Mouse (Mus musculus) heart, embryonic 12.5 days (tissue): ENCODE data around the gene Tspan9. TPM values are rescaled to one million over a fixed set of nuclear protein-coding genes. Genes with fewer than 3 reads are reported as not detected.

Experiments used
- ATAC-seq: fragments of 200-750 bp; cut with Nextera tagmentation; 2 replicates; pipeline ENCODE4 v1.8.0; 2017; ENCODE audit warnings: moderate TSS enrichment, moderate library complexity; ENCODE audit not compliant: insufficient number of reproducible peaks, low FRiP score
- H3K27ac ChIP-seq: fragments of 300-500 bp; sonication (generic); 2 replicates; pipeline ENCODE4 v1.5.1; 2016; ENCODE audit warnings: mild to moderate bottlenecking, moderate library complexity; ENCODE audit not compliant: poor library complexity, severe bottlenecking
- H3K27me3 ChIP-seq: fragments of 300-500 bp; sonication (generic); replicated peaks from 2 replicates; pipeline ENCODE4 v1.6.1; 2016; ENCODE audit warnings: mild to moderate bottlenecking, moderate library complexity
- H3K36me3 ChIP-seq: fragments of 300-500 bp; sonication (generic); 2 replicates; pipeline ENCODE4 v1.6.1; 2016; ENCODE audit warnings: mild to moderate bottlenecking, moderate library complexity
- H3K4me1 ChIP-seq: fragments of 300-500 bp; sonication (generic); replicated peaks from 2 replicates; pipeline ENCODE4 v1.6.1; 2016; ENCODE audit warnings: mild to moderate bottlenecking
- H3K4me2 ChIP-seq: fragments of 300-500 bp; sonication (generic); 2 replicates; pipeline ENCODE4 v1.6.1; 2016; ENCODE audit warnings: mild to moderate bottlenecking, moderate library complexity
- H3K4me3 ChIP-seq: fragments of 300-500 bp; sonication (generic); 2 replicates; pipeline ENCODE4 v1.5.1; 2016; ENCODE audit warnings: mild to moderate bottlenecking
- H3K9ac ChIP-seq: fragments of 300-500 bp; sonication (generic); 2 replicates; pipeline ENCODE4 v1.6.1; 2016; ENCODE audit warnings: mild to moderate bottlenecking, moderate library complexity
- H3K9me3 ChIP-seq: fragments of 300-500 bp; sonication (generic); replicated peaks from 2 replicates; pipeline ENCODE4 v1.6.1; 2016; ENCODE audit warnings: mild to moderate bottlenecking, moderate library complexity
- WGBS: fragments of 180-500 bp; shearing (Covaris S2); methylation state at CpG from one replicate; pipeline ENCODE4 v1.1.7; 2016; 5-methylcytosine and 5-hydroxymethylcytosine counted together
- polyA plus RNA-seq: library from polyadenylated mRNA; unstranded; fragments of >200 nt; fragmentation: Nextera tagmentation; extraction: Ambion mirVana; gene quantifications from 2 replicates; pipeline ENCODE4 v1.2.1, GENCODE M21; 2016

Gene Tspan9
- polyA plus RNA-seq, 1 experiment from 2014 or later = 172 TPM

DNA sequence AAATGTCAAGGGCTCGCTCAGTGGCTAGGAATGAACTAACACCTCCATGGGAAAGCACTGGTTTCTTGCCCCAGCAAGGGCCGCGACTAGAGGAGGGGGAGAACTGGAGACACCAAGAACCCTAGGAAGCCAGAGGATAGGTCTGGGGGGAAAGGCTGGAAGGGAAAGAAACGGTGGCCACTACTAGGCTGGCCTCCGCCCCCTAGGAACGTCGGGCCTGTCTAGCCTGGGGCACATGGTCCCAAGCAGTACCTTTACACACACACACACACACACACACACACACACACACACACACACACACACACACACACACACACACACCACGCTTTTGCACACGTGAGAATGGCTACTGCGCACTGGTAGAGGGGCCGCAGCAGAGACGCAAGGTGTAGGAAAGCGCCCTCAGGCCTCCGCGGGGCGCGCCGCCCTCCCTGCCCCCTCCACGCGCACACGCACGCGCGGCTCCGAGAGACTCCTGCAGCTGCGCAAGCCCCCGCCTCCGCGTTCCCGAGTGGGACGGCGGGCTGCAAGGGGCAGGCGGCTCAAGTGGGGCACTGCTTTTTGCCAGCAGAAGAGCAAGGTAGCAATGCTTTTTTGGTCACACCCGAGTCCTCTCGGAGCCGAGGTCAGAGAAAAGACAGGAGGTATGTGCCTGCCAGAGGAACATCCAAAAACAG lies 108.0 kb downstream of the Tspan9 start:
- H3K4me2 ChIP-seq = peak overlapping the region; percentile 98
- peaks cover 94% of the 10 kb centered on the region for H3K4me1 ChIP-seq
- H3K27me3 ChIP-seq = no peaks in the 10 kb centered on the region
- H3K4me3 ChIP-seq = peak overlapping the region; percentile 65
- H3K9me3 ChIP-seq = no peaks in the 10 kb centered on the region
- H3K27ac ChIP-seq = peak overlapping the region; percentile 95
- 0 out of 2 replicates have a peak, but pooled peaks have one; percentile 19 for ATAC-seq
- WGBS = under 1% methylated on average over 36 of the region's 36 CpGs
- peak overlapping the region; percentile 80 for H3K9ac ChIP-seq
- H3K36me3 ChIP-seq = no peaks in the 10 kb centered on the region

DNA sequence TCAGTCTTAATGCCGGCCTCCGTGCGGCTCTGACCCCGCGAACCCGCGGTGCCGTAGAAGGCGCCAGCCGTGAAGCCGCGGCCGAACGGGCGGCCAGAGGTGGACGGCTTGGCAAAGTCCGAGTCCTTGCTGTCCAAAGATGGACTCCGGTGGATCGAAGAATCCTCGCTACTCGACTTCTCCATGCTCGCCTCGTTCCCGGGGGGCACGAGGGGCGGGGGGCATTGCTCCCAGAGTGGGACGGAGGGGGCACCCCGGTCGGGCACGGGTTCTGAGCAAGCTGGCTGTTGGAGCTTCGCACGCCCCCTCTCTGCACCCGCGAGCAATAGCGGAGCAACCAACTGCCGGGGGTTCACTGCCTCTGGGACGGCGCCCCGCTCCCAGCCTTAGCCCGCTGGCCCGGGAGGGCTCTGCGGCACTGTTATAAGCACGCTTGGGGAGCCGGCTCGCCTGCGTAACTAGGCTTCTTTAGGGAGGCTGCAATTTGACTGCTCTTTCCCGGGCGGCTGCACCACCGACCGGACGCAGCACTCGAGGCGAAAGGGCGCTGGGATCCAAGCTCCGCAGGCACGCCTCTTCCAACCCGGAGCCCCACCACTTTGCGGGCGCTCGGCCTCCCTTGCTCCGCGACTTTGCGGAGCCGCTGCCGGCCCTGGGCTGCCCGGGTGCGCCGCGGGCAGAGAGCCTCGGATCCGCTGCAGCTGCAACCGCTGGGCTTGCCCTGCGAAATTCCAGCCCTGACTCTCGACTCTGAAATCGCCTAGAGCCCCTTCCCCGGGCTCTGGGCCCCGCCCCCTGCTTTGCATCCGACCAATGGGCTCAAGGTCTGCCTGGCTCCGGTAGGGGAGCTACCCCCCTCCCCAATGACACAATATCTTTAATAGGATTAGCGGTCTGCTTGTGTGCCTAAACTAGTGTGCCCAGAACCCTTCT lies 108.8 kb downstream of the Tspan9 start:
- H3K4me2 ChIP-seq = peak overlapping the region; percentile 98
- under 1% methylated on average over 80 of the region's 80 CpGs for WGBS
- H3K27ac ChIP-seq = peak overlapping the region; percentile 95
- peaks cover 94% of the 10 kb centered on the region for H3K4me1 ChIP-seq
- peak; percentile 78 for ATAC-seq
- no peaks in the 10 kb centered on the region for H3K36me3 ChIP-seq
- no peaks in the 10 kb centered on the region for H3K9me3 ChIP-seq
- H3K4me3 ChIP-seq = peak overlapping the region; percentile 65
- no peaks in the 10 kb centered on the region for H3K27me3 ChIP-seq
- H3K9ac ChIP-seq = peak overlapping the region; percentile 91

DNA sequence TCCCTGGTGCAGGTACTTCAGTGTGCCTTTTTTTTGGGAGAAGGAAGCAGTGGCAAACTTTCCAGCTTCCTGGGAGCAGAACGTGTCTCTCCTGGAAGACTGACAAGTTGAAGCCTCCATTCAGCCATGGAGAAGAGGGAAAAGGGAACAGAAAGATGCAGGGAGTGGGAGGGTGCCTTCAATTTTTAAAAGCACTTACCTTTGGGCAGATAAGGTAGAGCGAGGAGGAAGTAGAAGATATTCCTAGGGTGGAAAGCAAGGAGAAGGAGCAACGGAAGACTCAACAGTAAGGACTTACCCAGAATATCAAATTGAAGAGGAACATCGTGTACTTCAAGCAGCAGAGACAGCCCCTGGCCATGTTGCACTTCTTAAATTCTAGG lies 109.5 kb downstream of the Tspan9 start:
- peak overlapping the region; percentile 98 for H3K4me2 ChIP-seq
- H3K9ac ChIP-seq = peak overlapping the region; percentile 91
- peaks cover 94% of the 10 kb centered on the region for H3K4me1 ChIP-seq
- H3K36me3 ChIP-seq = no peaks in the 10 kb centered on the region
- H3K27me3 ChIP-seq = no peaks in the 10 kb centered on the region
- H3K27ac ChIP-seq = peak overlapping the region; percentile 95
- no peaks in the 10 kb centered on the region for H3K9me3 ChIP-seq
- WGBS = 16% methylated on average over 4 of the region's 4 CpGs
- peak overlapping the region; percentile 65 for H3K4me3 ChIP-seq
- no peak for ATAC-seq

DNA sequence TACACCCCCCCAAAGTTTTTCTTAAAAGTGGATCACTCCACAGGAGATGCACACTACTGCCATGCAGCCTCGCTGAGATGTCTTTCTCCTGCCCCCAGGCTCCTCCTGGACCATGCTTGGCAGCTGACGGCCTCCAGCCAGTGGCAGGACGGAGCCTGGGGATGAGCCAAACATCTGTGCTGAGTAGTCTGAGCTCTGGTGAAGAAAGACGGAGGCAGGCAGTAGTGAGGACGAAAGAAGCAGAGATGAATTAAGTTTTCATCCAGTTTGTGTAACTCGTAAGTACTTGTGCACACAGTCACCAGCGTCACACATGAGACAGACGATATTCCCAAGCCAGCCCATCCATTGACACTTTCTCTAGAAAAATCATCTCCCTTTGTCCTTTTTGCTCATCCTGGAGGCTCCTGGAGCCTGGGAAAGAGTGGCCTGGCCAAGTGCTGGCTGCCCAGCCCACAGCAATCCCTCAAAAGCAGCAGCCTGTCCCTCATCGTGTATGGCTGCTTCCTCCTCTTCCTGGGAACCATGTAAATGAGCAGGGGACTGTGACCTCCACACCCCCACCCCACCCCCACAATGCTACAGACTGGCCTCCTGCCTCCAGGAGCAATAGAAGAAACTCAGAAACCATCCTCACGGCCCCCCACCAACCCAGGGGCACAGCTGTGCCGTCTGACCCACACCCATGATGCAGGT lies 110.1 kb downstream of the Tspan9 start:
- H3K36me3 ChIP-seq = no peaks in the 10 kb centered on the region
- H3K4me3 ChIP-seq = peak overlapping the region; percentile 65
- ATAC-seq = no peak
- H3K4me2 ChIP-seq = peak overlapping the region; percentile 98
- H3K27me3 ChIP-seq = no peaks in the 10 kb centered on the region
- H3K9ac ChIP-seq = peak overlapping the region; percentile 91
- peak overlapping the region; percentile 95 for H3K27ac ChIP-seq
- no peaks in the 10 kb centered on the region for H3K9me3 ChIP-seq
- WGBS = 29% methylated on average over 11 of the region's 11 CpGs
- H3K4me1 ChIP-seq = peaks cover 94% of the 10 kb centered on the region

DNA sequence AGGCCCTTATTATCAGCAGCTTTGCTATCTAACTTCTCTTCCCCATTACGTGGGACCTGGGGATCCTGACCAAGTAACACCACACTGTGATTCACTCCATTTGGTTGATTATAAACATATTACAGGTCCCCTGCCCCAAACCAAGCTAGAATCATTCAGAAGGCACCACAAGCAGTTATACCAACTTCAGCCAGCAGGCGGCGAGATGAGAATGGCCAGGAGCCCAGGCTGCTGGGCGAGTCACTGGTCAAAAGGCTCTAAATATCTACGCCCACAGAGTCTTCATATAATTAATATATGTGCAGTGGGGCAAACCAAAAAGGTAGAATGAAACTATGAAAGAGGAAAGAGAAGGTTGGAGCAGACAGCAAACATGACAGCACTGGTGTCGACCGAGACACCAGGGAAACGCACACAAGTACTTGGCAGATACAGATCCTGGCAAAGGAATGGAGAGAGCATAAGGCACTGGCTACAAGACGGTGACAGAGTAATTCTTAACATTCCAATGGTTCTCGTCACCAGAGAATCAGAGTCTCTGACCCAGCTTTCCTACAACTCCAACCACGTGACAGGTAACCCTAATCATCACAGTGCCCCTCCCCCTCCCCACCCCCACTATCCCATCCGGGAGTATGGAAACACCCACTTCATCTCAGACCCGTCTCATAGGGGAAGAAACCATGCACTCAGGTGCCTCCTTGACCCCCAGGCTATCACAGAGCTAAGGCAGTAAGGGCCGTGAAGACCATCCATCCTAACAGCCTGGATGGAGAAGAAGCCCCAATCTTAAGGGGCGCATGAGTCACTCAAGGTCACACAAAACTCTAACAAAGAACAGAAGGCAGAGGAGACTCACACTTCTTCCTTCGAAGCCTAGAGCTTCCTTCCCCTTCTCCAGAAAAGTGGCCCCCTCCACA lies 110.9 kb downstream of the Tspan9 start:
- ATAC-seq = no peak
- Histone ChIP-seq H3K4me2 (peak overlapping the region; percentile 98), H3K36me3 (no peaks in the 10 kb centered on the region), H3K4me3 (peak overlapping the region; percentile 65), H3K9me3 (no peaks in the 10 kb centered on the region), H3K27ac (peak overlapping the region; percentile 95), H3K4me1 (peaks cover 90% of the 10 kb centered on the region), H3K27me3 (no peaks in the 10 kb centered on the region), H3K9ac (peak overlapping the region; percentile 91)
- 15% methylated on average over 16 of the region's 16 CpGs for WGBS

DNA sequence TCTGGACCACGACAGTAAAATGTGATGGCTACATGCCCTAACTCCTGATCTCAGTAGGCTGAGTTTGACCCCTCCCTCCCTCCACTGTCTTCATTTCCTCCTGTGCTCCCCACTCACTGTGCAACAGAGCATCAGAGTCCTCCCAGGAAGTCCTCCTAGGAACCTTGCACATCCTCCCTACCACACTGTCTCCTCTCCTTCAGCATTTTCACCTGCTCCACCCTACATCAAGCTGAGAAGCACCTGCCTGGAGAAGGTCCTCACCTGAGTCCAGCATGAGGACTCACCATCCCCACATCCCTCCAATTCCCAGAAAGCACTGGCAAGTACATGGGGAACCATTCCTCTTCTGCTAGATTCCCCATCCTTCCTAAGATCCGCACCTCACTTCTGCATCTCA lies 111.8 kb downstream of the Tspan9 start:
- no peak overlapping the region for H3K4me3 ChIP-seq
- H3K36me3 ChIP-seq = 0 out of 2 replicates have a peak, but pooled peaks cover 3% of the 10 kb centered on the region
- no peaks in the 10 kb centered on the region for H3K27me3 ChIP-seq
- 81% methylated on average over 2 of the region's 2 CpGs for WGBS
- H3K4me2 ChIP-seq = no peak overlapping the region
- no peak for ATAC-seq
- no peak overlapping the region for H3K9ac ChIP-seq
- H3K27ac ChIP-seq = no peak overlapping the region
- H3K4me1 ChIP-seq = peaks cover 81% of the 10 kb centered on the region
- H3K9me3 ChIP-seq = no peaks in the 10 kb centered on the region

DNA sequence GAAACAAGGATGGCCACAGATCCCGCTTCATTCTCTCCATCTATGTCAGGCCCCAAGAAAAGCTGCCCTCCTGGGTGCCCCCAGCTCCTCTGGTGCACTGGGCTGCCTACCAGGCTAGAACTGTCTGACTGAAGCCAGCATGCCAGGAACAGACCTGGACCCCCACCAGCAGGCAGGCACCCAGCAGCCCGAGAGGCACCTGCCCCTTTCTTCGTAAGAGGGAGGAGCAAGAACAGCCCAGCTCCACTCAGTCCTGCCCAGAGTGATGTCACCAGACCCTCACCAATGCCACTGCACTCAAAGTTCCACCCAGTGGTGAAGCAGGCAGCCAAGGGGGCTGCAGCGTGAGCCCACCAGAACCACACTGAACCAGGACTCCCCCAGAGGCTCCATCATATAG lies 112.3 kb downstream of the Tspan9 start:
- WGBS = 70% methylated on average over 4 of the region's 4 CpGs
- peaks cover 76% of the 10 kb centered on the region for H3K4me1 ChIP-seq

DNA sequence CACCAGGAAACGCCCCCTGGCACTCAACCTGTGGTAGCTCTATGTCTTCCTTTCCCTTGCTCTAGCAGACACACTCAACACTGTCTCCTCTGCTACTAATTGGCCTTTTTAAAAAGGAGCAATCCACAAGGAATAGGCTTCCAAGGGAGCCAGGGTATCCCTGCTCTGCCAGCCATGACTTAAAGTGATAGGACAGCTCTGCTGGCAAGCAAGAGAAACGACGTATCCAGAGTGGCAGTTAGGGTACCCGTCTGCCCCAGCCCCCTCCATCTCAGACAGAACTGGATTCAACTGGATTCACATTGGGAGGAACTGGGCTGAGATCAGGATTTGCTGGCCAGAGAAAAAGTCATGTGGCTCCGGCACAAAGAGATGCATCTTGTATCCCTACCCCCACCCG lies 112.9 kb downstream of the Tspan9 start:
- H3K4me2 ChIP-seq = no peak overlapping the region
- H3K27me3 ChIP-seq = no peaks in the 10 kb centered on the region
- no peak for ATAC-seq
- no peak overlapping the region for H3K4me3 ChIP-seq
- 81% methylated on average over 6 of the region's 6 CpGs for WGBS
- no peak overlapping the region for H3K9ac ChIP-seq
- H3K9me3 ChIP-seq = no peaks in the 10 kb centered on the region
- 0 out of 2 replicates have a peak, but pooled peaks cover 3% of the 10 kb centered on the region for H3K36me3 ChIP-seq
- H3K27ac ChIP-seq = no peak overlapping the region
- H3K4me1 ChIP-seq = peaks cover 76% of the 10 kb centered on the region

More for the DNA sequence above, 112.3 kb downstream of the Tspan9 start:
- Histone ChIP-seq H3K36me3 (0 out of 2 replicates have a peak, but pooled peaks cover 3% of the 10 kb centered on the region), H3K27me3 (no peaks in the 10 kb centered on the region), H3K4me3 (no peak overlapping the region), H3K9me3 (no peaks in the 10 kb centered on the region), H3K27ac (no peak overlapping the region), H3K9ac (no peak overlapping the region), H3K4me2 (no peak overlapping the region)
- ATAC-seq = no peak

DNA sequence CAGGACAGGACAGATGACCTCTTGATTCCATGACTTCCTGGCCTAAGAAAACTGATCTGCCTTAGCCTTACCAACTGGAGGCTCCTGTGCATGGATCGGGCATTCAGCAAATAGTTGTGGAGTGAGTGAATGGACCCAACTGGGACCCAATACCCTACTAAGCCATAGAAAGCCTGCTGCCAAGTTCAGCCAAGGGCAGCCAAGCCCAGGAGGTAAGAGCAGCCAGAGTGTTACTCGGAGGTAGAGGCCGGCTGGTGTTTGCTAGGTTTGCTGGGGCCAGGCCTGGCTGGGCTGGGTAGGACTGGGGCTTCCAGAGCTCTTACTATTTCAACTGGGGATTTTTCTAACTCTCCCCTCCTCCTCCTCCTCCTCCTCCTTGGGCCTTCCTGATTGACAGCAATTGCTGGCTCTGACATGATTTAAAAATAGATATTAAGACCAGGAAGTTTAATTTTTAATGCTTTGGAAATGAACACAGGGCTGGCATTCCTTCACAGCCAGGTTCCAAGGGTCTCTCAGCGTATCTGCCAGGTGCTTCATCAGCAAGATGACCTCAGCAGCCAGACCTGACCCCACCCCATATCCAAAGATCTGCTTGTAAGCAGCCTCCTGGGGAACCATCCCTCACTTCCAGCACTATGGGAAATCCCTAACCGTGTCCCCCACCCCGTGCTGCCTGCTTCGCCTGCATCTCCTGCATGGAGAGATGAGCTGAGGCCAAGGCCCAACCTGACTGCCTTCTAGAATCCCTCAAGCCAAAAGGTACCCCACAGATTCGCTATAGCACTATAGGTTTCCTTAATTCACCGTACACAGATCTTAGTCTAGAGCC lies 113.7 kb downstream of the Tspan9 start:
- 84% methylated on average over 9 of the region's 9 CpGs for WGBS
- H3K9ac ChIP-seq = no peak overlapping the region
- H3K27ac ChIP-seq = no peak overlapping the region
- H3K4me2 ChIP-seq = no peak overlapping the region
- H3K9me3 ChIP-seq = no peaks in the 10 kb centered on the region
- peaks cover 78% of the 10 kb centered on the region for H3K4me1 ChIP-seq
- ATAC-seq = no peak
- 0 out of 2 replicates have a peak, but pooled peaks cover 3% of the 10 kb centered on the region for H3K36me3 ChIP-seq
- H3K4me3 ChIP-seq = no peak overlapping the region
- H3K27me3 ChIP-seq = no peaks in the 10 kb centered on the region
